Mouse (Mus musculus) liver, embryonic 11.5 days (tissue): ENCODE data around the gene Tha1. TPM values are rescaled to one million over a fixed set of nuclear protein-coding genes. Genes with fewer than 3 reads are reported as not detected.

Experiments
- ATAC-seq: fragments of 200-750 bp; cut with Nextera tagmentation; replicated peaks from 2 replicates; pipeline ENCODE4 v1.8.0; 2017; ENCODE audit warnings: moderate number of reproducible peaks, mild to moderate bottlenecking, moderate TSS enrichment, moderate library complexity; ENCODE audit not compliant: low FRiP score
- DNase-seq: peaks from one replicate; pipeline ENCODE4 v3.0.0-alpha.2; 2017; ENCODE audit warnings: low spot score
- H3K27ac ChIP-seq: fragments of 300-500 bp; sonication (generic); 2 replicates; pipeline ENCODE4 v1.5.1; 2014; ENCODE audit warnings: mild to moderate bottlenecking, low read depth, low read length, control low read depth
- H3K27me3 ChIP-seq: fragments of 300-500 bp; sonication (generic); replicated peaks from 2 replicates; pipeline ENCODE4 v1.6.1; 2014; ENCODE audit warnings: low read length, mixed read lengths; ENCODE audit not compliant: control insufficient read depth, insufficient read depth
- H3K36me3 ChIP-seq: fragments of 300-500 bp; sonication (generic); 2 replicates; pipeline ENCODE4 v1.6.1; 2014; ENCODE audit warnings: mild to moderate bottlenecking, low read length, moderate library complexity, mixed read lengths; ENCODE audit not compliant: control insufficient read depth, insufficient read depth
- H3K4me1 ChIP-seq: fragments of 300-500 bp; sonication (generic); replicated peaks from 2 replicates; pipeline ENCODE4 v1.6.1; 2014; ENCODE audit warnings: low read length, mixed read lengths; ENCODE audit not compliant: control insufficient read depth, insufficient read depth
- H3K4me2 ChIP-seq: fragments of 300-500 bp; sonication (generic); 2 replicates; pipeline ENCODE4 v1.6.1; 2014; ENCODE audit warnings: mild to moderate bottlenecking, control low read depth, moderate library complexity
- H3K4me3 ChIP-seq: fragments of 300-500 bp; sonication (generic); 2 replicates; pipeline ENCODE4 v1.5.1; 2014; ENCODE audit warnings: low read depth, low read length, control low read depth
- H3K9ac ChIP-seq: fragments of 300-500 bp; sonication (generic); 2 replicates; pipeline ENCODE4 v1.6.1; 2014; ENCODE audit warnings: low read depth, low read length, control low read depth
- H3K9me3 ChIP-seq: fragments of 300-500 bp; sonication (generic); 2 replicates; pipeline ENCODE4 v1.6.1; 2016; ENCODE audit warnings: low read length, inconsistent platforms, mixed read lengths; ENCODE audit not compliant: control insufficient read depth
- WGBS: fragments of 180-500 bp; shearing (Covaris S2); extraction: QIAGEN DNeasy Blood & Tissue Kit; methylation state at CpG from one replicate; pipeline ENCODE4 v1.1.7; 2014; 5-methylcytosine and 5-hydroxymethylcytosine counted together
- polyA plus RNA-seq: library from polyadenylated mRNA; unstranded; fragments of >200 nt; fragmentation: Nextera tagmentation; extraction: Ambion mirVana; gene quantifications from 2 replicates; pipeline ENCODE4 v1.2.1, GENCODE M21; 2014

Tha1 gene
- 1.5 and 1.7 TPM in 2 replicates for polyA plus RNA-seq

- Histone ChIP-seq H3K36me3 (no peaks in the 10 kb centered on the region), H3K4me2 (peak within 1 kb of the TSS; percentile 94), H3K27ac (no peak within 1 kb of the TSS), H3K9me3 (no peaks in the 10 kb centered on the region), H3K4me1 (peaks cover 31% of the 10 kb centered on the region), H3K27me3 (peaks cover 14% of the 10 kb centered on the region), H3K4me3 (peak within 1 kb of the TSS; percentile 70), H3K9ac (peak within 1 kb of the TSS; percentile 66)
- ATAC-seq, result no peak
- 2% methylated on average over 51 of the region's 51 CpGs for WGBS
- peak; percentile 72 for DNase-seq
Measured at GRCm38 (mm10) chr11:117872861-117873608, at the start of gene Tha1. Tha1 (minus strand) TSS chr11:117873481.

GRCm38 (mm10) chr11:117919211-117919610 is 45.9 kb upstream of the Tha1 start:
- Histone ChIP-seq H3K4me3 (no peak overlapping the region), H3K4me2 (no peak overlapping the region), H3K4me1 (peaks cover 8% of the 10 kb centered on the region), H3K27ac (no peak overlapping the region), H3K9ac (0 out of 2 replicates have a peak overlapping the region, but pooled peaks have one; percentile 20), H3K36me3 (no peaks in the 10 kb centered on the region), H3K27me3 (no peaks in the 10 kb centered on the region), H3K9me3 (peaks cover 7% of the 10 kb centered on the region; the same call in 1 of the 2 replicates)
- ATAC-seq (no peak), DNase-seq (no peak)
- WGBS, result 26% methylated on average over 5 of the region's 5 CpGs

GRCm38 (mm10) chr11:117918541-117918940 is 45.3 kb upstream of the Tha1 start:
- H3K9me3 ChIP-seq, result peaks cover 7% of the 10 kb centered on the region; the same call in 1 of the 2 replicates
- H3K36me3 ChIP-seq, result no peaks in the 10 kb centered on the region
- no peak overlapping the region for H3K9ac ChIP-seq
- DNase-seq (no peak), ATAC-seq (no peak)
- H3K4me1 ChIP-seq, result peaks cover 13% of the 10 kb centered on the region
- H3K4me3 ChIP-seq, result no peak overlapping the region
- no peak overlapping the region for H3K27ac ChIP-seq
- WGBS, result 78% methylated on average over 11 of the region's 11 CpGs
- no peak overlapping the region for H3K4me2 ChIP-seq
- H3K27me3 ChIP-seq, result no peaks in the 10 kb centered on the region

GRCm38 (mm10) chr11:117915837-117916236 is 42.6 kb upstream of the Tha1 start:
- peaks cover 7% of the 10 kb centered on the region; the same call in 1 of the 2 replicates for H3K9me3 ChIP-seq
- DNase-seq, result no peak
- H3K4me1 ChIP-seq, result peaks cover 25% of the 10 kb centered on the region
- no peak overlapping the region for H3K27ac ChIP-seq
- no peaks in the 10 kb centered on the region for H3K27me3 ChIP-seq
- 92% methylated on average over 7 of the region's 7 CpGs for WGBS
- no peak overlapping the region for H3K9ac ChIP-seq
- no peak for ATAC-seq
- H3K4me3 ChIP-seq, result no peak overlapping the region
- H3K36me3 ChIP-seq, result no peaks in the 10 kb centered on the region
- H3K4me2 ChIP-seq, result no peak overlapping the region

- Histone ChIP-seq H3K27ac (no peak overlapping the region), H3K9ac (no peak overlapping the region), H3K36me3 (no peaks in the 10 kb centered on the region), H3K4me3 (no peak overlapping the region), H3K4me1 (peaks cover 25% of the 10 kb centered on the region), H3K4me2 (no peak overlapping the region), H3K27me3 (no peaks in the 10 kb centered on the region), H3K9me3 (peaks cover 7% of the 10 kb centered on the region; the same call in 1 of the 2 replicates)
- 50% methylated on average over 1 of the region's 1 CpGs for WGBS
- no peak for ATAC-seq
- DNase-seq, result no peak
Measured at GRCm38 (mm10) chr11:117915341-117915740, 42.1 kb upstream of the Tha1 start.

- DNase-seq, result no peak
- 17% methylated on average over 12 of the region's 12 CpGs for WGBS
- H3K36me3 ChIP-seq, result no peaks in the 10 kb centered on the region
- H3K9ac ChIP-seq, result no peak overlapping the region
- no peaks in the 10 kb centered on the region for H3K27me3 ChIP-seq
- no peak overlapping the region for H3K4me3 ChIP-seq
- H3K4me2 ChIP-seq, result peak overlapping the region; percentile 17
- H3K9me3 ChIP-seq, result peaks cover 7% of the 10 kb centered on the region; the same call in 1 of the 2 replicates
- H3K27ac ChIP-seq, result peak overlapping the region; percentile 32; the same call in 1 of the 2 replicates
- H3K4me1 ChIP-seq, result peaks cover 25% of the 10 kb centered on the region
- ATAC-seq, result peak; percentile 89
Measured at GRCm38 (mm10) chr11:117914531-117914930, 41.2 kb upstream of the Tha1 start.

- no peaks in the 10 kb centered on the region for H3K27me3 ChIP-seq
- ATAC-seq (peak; percentile 71), DNase-seq (peak; percentile 84)
- H3K27ac ChIP-seq, result no peak overlapping the region
- H3K36me3 ChIP-seq, result no peaks in the 10 kb centered on the region
- H3K4me2 ChIP-seq, result peak overlapping the region; percentile 11; the same call in 1 of the 2 replicates
- H3K4me3 ChIP-seq, result no peak overlapping the region; the same call in 1 of the 2 replicates
- 29% methylated on average over 13 of the region's 13 CpGs for WGBS
- peaks cover 7% of the 10 kb centered on the region; the same call in 1 of the 2 replicates for H3K9me3 ChIP-seq
- H3K4me1 ChIP-seq, result peaks cover 25% of the 10 kb centered on the region
- H3K9ac ChIP-seq, result no peak overlapping the region; the same call in 1 of the 2 replicates
Measured at GRCm38 (mm10) chr11:117912684-117913352, 39.5 kb upstream of the Tha1 start.

- no peak for ATAC-seq
- Histone ChIP-seq H3K36me3 (no peaks in the 10 kb centered on the region), H3K4me3 (no peak overlapping the region), H3K27me3 (no peaks in the 10 kb centered on the region), H3K9ac (no peak overlapping the region), H3K27ac (no peak overlapping the region), H3K4me1 (peaks cover 18% of the 10 kb centered on the region), H3K9me3 (no peaks in the 10 kb centered on the region), H3K4me2 (no peak overlapping the region)
- WGBS, result 64% methylated on average over 8 of the region's 8 CpGs
- DNase-seq, result no peak
Measured at GRCm38 (mm10) chr11:117909337-117909736, 36.1 kb upstream of the Tha1 start.
